Mouse (Mus musculus): ENCODE results near the gene Dtx1. TPM values are rescaled to one million over a fixed set of nuclear protein-coding genes. Genes with fewer than 3 reads are reported as not detected.

Dtx1 gene
- total RNA-seq, 2 experiments from 2014 or later, result 0.38 to 0.91 TPM

GRCm38 (mm10) chr5:120680918-120681317 lies 30.8 kb downstream of the Dtx1 start:
- intact Hi-C loops (cut with DNase I), result no loop called here
- DNase-seq, result no peak

- intact Hi-C loops (cut with DNase I), result no loop called here
- DNase-seq, result peak; percentile 36 to 67
Measured at GRCm38 (mm10) chr5:120679676-120680555, 31.8 kb downstream of the Dtx1 start.

GRCm38 (mm10) chr5:120677516-120677915 lies 34.2 kb downstream of the Dtx1 start:
- DNase-seq, result no peak
- intact Hi-C loops (cut with DNase I), result no loop called here

DNA sequence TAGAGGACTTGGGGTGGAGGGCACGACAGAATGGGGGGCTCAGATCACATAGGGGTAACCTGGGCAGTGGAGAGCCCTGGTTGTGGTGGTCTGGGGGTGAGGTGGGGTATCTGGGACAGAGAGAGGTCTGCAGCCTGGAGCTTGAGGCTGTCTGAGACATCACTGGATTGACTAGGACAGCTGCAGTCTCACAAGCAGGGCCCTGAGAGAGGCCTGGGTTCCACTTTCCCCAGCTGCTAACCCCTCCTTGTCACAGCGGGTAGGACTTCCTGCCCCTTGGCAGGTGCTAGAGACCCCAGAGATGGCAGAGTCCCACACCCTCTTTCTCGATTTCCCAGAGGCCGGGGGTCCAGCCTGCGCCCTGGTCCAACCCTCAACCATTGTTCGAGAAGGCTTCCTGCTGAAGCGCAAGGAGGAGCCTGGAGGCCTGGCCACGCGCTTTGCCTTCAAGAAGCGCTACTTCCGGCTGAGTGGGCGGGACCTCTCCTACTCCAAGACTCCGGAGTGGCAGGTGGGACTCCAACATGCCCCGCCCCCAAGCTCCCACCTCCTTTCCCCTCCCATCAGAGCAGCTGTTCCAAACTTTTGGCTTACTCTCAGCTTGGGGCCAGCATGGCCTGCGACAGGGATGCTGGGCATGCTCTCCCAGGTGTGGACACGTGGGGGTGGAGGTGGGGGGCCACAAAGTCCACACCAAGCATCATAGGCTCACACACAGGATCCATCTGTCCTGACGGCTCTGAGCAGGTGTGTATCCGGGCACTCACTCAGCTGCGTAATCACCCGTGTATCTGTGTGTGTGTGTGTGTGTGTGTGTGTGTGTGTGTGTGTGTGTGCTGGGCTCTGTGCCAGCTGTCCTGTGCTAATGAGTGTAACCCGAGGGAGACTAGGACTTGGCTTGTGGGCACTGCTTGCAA lies 37.2 kb downstream of the Dtx1 start:
- no peak for DNase-seq

DNA sequence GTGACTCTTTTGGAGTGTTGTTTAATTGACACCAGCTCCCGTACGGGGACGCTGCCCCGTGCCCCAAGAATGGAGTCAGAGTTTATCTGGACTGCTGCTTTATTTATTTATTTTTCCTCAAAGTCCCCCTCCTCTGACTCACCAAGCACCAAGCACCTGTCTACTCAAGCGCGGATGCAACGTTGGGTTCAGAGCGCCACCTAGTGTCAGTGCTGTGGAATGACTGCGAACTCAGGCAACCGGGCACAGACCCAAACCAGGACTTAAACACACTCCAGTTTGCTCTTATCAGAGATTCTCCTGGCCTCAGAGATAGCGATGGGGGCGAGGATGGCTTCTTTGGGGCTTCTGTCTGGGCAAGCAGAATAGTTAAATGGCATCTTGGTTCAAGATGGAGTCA lies 38.1 kb downstream of the Dtx1 start:
- intact Hi-C loops (cut with DNase I), result loop anchor here (1.0 kb wide), 1 partner anchor 54 kb away; no protein-coding TSS in a partner anchor

More for the DNA sequence above, 37.2 kb downstream of the Dtx1 start:
- intact Hi-C loops (cut with DNase I), result no loop called here

GRCm38 (mm10) chr5:120671865-120672264 lies 39.9 kb downstream of the Dtx1 start:
- no peak for DNase-seq
- intact Hi-C loops (cut with DNase I), result no loop called here

More for the DNA sequence above, 38.1 kb downstream of the Dtx1 start:
- DNase-seq, result peak; percentile 32 to 43

DNA sequence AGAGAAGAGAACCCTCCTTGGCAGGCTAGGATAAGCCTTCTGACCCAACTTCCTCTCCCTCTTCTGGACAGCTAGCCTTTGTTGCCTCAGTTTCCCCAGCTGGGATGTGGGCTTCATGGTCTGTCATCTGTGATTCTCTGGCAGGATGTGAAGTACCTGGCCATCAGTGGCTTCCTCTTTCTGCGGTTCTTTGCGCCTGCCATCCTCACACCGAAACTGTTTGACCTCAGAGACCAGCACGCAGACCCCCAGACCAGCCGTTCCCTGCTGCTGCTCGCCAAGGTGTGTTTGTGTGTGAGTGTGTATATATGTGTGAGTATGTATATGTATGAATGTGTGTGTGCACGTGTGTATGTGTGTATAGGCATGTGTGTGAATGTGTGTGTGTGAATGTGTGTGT lies 41.6 kb downstream of the Dtx1 start:
- intact Hi-C loops (cut with DNase I), result no loop called here
- no peak for DNase-seq

GRCm38 (mm10) chr5:120668761-120669160 lies 43.0 kb downstream of the Dtx1 start:
- intact Hi-C loops (cut with DNase I), result no loop called here
- DNase-seq, result no peak

DNA sequence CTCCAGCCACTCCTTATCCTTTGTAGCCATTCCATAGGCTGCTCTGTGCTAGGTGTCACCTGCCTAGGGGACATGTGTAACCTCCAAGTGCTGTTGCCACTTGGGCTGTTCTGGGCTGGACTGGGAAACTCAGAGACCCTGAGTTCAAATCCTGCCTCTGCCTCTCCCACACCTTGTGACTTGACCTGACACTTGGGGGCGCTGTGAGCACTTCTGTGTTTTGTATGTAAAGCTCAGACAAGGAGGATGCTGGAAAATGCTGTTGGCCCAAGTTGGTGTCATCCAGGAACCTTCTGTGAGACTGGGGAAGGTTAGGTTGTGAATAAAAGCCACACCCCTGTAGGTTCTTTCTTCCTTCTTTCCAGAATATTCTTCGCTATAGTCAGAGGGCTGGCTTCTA lies 46.8 kb downstream of the Dtx1 start:
- no peak for DNase-seq
- intact Hi-C loops (cut with DNase I), result no loop called here

- intact Hi-C loops (cut with DNase I), result no loop called here
- no peak for DNase-seq
Measured at GRCm38 (mm10) chr5:120660816-120661215, 50.9 kb downstream of the Dtx1 start.

- intact Hi-C loops (cut with DNase I), result no loop called here
- no peak for DNase-seq
Measured at GRCm38 (mm10) chr5:120656281-120656751, 55.4 kb downstream of the Dtx1 start.

- no peak for DNase-seq
- intact Hi-C loops (cut with DNase I), result no loop called here
Measured at GRCm38 (mm10) chr5:120653873-120654272, 57.9 kb downstream of the Dtx1 start.

- intact Hi-C loops (cut with DNase I), result no loop called here
- DNase-seq, result no peak
Measured at GRCm38 (mm10) chr5:120652915-120653701, 58.6 kb downstream of the Dtx1 start.

GRCm38 (mm10) chr5:120651230-120651629 lies 60.5 kb downstream of the Dtx1 start:
- intact Hi-C loops (cut with DNase I), result no loop called here
- DNase-seq, result no peak

DNA sequence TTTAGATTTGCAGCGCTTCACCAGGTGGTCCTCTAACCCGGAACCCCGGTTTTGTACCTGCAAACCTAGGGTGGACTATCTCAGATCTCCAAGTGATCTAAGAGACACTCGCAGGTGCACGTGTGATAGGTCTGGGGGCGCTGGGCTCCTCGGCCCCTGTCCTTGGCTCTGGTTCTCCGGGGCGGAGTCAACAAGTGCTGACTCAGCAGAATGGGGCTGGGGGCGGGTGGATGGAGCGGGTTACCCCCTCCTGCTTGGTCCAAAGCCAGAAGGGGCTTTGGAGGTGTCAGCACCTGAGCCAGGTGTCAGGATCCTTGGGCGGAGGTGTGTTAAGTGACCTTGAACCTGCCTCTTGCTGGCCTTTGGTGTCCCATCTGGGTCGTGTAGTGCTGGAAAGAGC lies 61.8 kb downstream of the Dtx1 start:
- intact Hi-C loops (cut with DNase I), result no loop called here
- no peak for DNase-seq

- intact Hi-C loops (cut with DNase I), result no loop called here
- DNase-seq, result no peak
Measured at GRCm38 (mm10) chr5:120649374-120649933, 62.3 kb downstream of the Dtx1 start.

- no peak for DNase-seq
Measured at GRCm38 (mm10) chr5:120648569-120649373, 63.0 kb downstream of the Dtx1 start, which contains the start of gene Rasal1. TSS of gene Rasal1 (plus strand) at chr5:120648812.

GRCm38 (mm10) chr5:120647814-120648491 lies 63.8 kb downstream of the Dtx1 start:
- intact Hi-C loops (cut with DNase I), result no loop called here
- no peak for DNase-seq

More at GRCm38 (mm10) chr5:120648569-120649373, 63.0 kb downstream of the Dtx1 start, which contains the start of gene Rasal1:
- intact Hi-C loops (cut with DNase I), result no loop called here

Data from gastrocnemius, postnatal 36 days (tissue).